Mouse (Mus musculus): Measurements from ENCODE around the gene Retsat. TPM values are rescaled to one million over a fixed set of nuclear protein-coding genes. Genes with fewer than 3 reads are reported as not detected.

The Retsat gene
- polyA plus RNA-seq, 1 experiment from 2014 or later, result 5.1 TPM

DNA sequence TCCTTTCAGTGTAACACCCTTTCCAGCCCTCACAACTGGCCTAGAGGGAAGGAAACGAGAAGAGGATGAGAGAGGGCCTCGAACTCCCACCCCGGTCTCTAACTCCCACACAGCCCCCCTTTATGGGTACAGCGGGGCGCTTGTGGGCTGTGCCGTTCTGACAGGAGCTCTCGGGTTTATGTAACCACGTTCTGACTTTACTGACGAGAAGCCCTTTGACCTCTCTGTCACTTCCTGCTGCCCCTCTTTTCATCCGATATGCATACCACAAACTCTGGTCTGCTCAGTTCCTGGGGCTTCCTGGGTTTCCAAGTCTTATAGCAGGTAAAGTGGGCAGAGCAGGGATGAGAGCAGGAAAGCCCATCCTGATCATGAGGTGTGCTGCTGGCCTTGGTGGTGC lies 36.0 kb downstream of the Retsat start:
- H3K4me3 ChIP-seq, result no peak overlapping the region
- H3K9ac ChIP-seq, result no peak overlapping the region
- H3K36me3 ChIP-seq, result peaks cover 11% of the 10 kb centered on the region
- no peaks in the 10 kb centered on the region for H3K27me3 ChIP-seq (replicated peaks)
- no peaks in the 10 kb centered on the region for H3K9me3 ChIP-seq
- no peak overlapping the region for H3K4me2 ChIP-seq (replicated peaks)
- WGBS, result 84% methylated on average over 10 of the region's 10 CpGs
- no peaks in the 10 kb centered on the region for H3K4me1 ChIP-seq
- no peak overlapping the region for H3K27ac ChIP-seq
- no peak for ATAC-seq (ENCODE audit: low FRiP score, low read depth)

DNA sequence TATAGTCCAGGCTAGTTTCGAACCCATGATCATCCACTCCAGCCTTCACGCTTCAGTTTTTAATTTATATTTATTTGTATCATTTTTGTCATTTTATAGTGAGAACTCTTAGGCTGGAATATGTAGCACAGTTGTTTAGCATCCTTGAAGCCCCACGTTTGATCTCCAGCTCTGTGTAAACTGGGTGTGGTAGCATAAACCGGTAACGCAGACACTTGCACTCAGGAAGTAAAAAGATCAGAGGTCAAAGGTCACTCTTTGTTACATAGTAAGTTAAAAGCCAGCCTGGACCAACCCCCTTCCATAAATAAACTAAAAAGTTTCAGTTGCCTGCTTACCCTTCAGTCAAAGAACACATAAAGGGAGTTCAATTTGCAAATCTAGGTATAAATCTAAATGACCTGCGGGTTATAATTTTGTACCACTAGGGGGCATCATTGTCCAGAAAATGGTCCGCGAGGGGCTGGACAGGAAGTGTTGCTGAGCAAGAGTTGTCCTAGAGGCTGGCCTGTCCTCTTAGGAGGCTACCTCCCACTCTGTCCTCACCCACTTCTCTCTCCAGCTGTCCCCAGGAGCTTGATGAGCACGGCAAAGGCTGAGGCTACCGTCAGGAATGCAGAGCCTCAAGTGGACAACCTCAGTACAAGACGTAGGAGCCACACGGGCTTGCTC lies 37.6 kb downstream of the Retsat start:
- no peaks in the 10 kb centered on the region for H3K9me3 ChIP-seq
- peaks cover 2% of the 10 kb centered on the region for H3K36me3 ChIP-seq
- ATAC-seq (ENCODE audit: low FRiP score, low read depth), result peak; percentile 78; the same call in 1 of the 2 replicates
- H3K4me3 ChIP-seq, result no peak overlapping the region
- H3K27ac ChIP-seq, result no peak overlapping the region
- no peak overlapping the region for H3K4me2 ChIP-seq (replicated peaks)
- H3K9ac ChIP-seq, result no peak overlapping the region
- no peaks in the 10 kb centered on the region for H3K4me1 ChIP-seq
- 51% methylated on average over 12 of the region's 12 CpGs for WGBS
- no peaks in the 10 kb centered on the region for H3K27me3 ChIP-seq (replicated peaks)

DNA sequence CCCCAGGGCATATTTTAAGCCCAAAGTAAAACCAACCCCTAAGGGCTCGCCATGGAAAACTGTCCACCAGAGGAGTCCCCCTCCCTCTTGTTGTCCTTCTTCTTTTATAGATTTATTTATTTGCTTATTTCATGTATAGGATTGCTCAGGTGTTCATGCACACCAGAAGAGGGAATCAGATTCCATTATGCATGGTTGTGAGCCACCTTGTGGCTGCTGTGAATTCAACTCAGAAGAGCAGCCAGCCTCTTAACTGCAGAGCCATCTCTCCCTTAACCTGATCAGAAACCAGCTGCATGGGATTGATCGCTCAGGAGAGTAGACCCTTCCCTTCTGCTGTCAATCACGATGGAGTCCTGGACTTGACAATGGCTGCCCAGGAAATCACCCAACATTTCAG lies 38.7 kb downstream of the Retsat start:
- H3K9ac ChIP-seq, result no peak overlapping the region
- H3K4me3 ChIP-seq, result no peak overlapping the region
- H3K27me3 ChIP-seq (replicated peaks), result no peaks in the 10 kb centered on the region
- no peak overlapping the region for H3K27ac ChIP-seq
- H3K4me2 ChIP-seq (replicated peaks), result no peak overlapping the region
- no peaks in the 10 kb centered on the region for H3K36me3 ChIP-seq
- no peak for ATAC-seq (ENCODE audit: low FRiP score, low read depth)
- H3K9me3 ChIP-seq, result no peaks in the 10 kb centered on the region
- no peaks in the 10 kb centered on the region for H3K4me1 ChIP-seq
- WGBS, result 87% methylated on average over 3 of the region's 3 CpGs

DNA sequence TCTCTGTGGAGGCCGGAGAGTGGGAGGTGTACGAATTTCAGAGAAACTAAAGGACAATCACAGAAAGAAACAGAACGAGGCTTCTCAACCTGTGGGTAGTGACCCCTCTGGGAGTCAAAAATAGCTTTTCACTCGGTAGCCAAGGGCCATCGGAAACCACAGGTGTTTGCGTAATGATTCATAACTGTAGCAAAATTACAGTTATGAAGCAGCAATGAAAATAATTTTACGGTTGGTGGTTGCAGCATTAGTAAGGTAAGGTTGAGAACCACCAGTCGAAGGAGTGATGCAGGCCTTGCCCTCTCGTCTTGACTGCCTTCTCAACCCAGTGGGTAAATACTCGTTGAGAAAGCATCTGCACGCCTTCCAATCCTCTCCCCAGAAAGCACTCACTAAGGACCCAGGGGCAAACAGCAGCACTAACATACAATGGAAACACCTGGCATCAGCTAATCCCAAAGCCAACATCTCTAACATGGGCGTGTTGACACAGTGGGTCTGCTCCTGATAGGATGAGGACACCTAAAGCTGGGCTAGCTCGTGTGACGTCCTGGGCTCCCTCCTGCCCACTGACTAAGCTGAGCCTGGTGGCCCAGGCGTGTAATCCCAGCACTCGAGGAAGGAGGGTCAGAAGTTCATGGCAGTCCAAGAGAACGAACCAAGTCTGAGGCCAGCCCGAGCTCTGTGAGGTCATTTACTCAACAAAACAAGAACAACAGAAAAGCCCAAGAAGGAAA lies 43.1 kb downstream of the Retsat start:
- Histone ChIP-seq H3K4me1 (no peaks in the 10 kb centered on the region), H3K4me3 (no peak overlapping the region), H3K9ac (no peak overlapping the region), H3K27ac (no peak overlapping the region), H3K36me3 (no peaks in the 10 kb centered on the region), H3K27me3 (replicated peaks) (no peaks in the 10 kb centered on the region), H3K9me3 (no peaks in the 10 kb centered on the region), H3K4me2 (replicated peaks) (no peak overlapping the region)
- WGBS, result 84% methylated on average over 18 of the region's 18 CpGs
- no peak for ATAC-seq (ENCODE audit: low FRiP score, low read depth)

DNA sequence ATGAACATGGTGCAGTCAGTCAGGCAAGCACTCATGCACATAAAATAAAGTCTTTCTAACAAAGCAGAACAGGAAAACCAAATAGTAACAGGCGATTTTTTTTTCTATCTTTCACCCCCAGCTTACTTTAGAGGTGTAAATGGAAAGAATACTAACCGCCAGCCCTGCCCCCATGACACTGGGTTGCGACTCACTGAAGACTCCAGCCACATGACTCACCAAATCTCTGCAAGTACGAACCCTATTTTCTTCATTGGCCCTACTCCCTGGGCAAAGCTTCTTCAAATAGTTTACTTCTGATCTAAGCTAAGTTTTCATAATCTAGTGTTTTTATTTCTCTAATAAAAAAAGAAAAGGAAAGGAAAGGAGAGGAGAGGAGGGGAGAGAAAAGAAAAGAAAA lies 46.3 kb downstream of the Retsat start:
- H3K4me2 ChIP-seq (replicated peaks), result no peak overlapping the region
- no peak overlapping the region for H3K9ac ChIP-seq
- H3K4me3 ChIP-seq, result no peak overlapping the region
- no peaks in the 10 kb centered on the region for H3K27me3 ChIP-seq (replicated peaks)
- no peaks in the 10 kb centered on the region for H3K36me3 ChIP-seq
- 81% methylated on average over 4 of the region's 4 CpGs for WGBS
- no peaks in the 10 kb centered on the region for H3K9me3 ChIP-seq
- no peak for ATAC-seq (ENCODE audit: low FRiP score, low read depth)
- no peaks in the 10 kb centered on the region for H3K4me1 ChIP-seq
- no peak overlapping the region for H3K27ac ChIP-seq

DNA sequence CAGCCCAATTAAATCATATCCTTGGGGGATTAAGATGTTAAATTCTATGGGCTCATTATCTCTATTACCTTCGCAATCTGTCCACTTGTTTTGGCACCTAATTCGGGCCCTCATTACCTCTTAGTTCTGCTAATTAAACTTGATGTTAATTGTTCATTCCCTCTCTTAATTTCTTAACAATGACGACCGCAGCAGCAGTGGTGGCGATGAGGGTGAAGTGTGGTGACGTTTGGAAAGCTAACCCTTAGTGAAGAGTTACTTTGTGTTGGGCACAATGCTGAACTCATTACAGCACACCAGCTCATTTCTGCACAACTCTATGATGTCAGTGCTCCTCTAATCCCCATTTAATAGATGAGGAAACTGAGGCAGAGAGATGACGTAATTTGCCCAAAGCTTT lies 47.1 kb downstream of the Retsat start:
- Histone ChIP-seq H3K4me3 (no peak overlapping the region), H3K9ac (no peak overlapping the region), H3K4me1 (no peaks in the 10 kb centered on the region), H3K36me3 (no peaks in the 10 kb centered on the region), H3K4me2 (replicated peaks) (no peak overlapping the region), H3K9me3 (no peaks in the 10 kb centered on the region), H3K27ac (no peak overlapping the region), H3K27me3 (replicated peaks) (no peaks in the 10 kb centered on the region)
- ATAC-seq (ENCODE audit: low FRiP score, low read depth), result no peak
- 75% methylated on average over 7 of the region's 7 CpGs for WGBS

DNA sequence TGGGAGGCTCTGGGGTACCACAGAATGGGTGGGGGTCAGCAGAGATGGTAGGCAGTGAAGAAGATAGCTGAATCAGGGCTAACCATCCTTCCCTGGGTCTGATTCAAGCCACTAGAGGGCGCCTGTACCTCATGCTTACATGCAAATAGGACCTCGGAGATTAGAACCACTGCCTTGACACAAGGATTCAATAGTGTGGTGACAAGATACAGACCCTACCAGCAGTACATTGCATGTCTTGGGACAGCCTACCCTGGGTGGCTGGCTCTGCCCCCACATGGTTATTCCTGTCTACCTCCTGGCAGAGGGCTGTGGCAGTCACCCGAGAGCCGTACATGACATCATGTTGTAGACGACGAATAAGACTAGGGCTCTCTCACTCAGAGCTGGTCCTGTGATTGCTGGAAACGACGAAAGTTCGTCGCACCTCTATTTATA lies 49.1 kb downstream of the Retsat start:
- no peaks in the 10 kb centered on the region for H3K36me3 ChIP-seq
- H3K9ac ChIP-seq, result no peak overlapping the region
- H3K27me3 ChIP-seq (replicated peaks), result no peaks in the 10 kb centered on the region
- peak; percentile 54 for ATAC-seq (ENCODE audit: low FRiP score, low read depth)
- H3K27ac ChIP-seq, result no peak overlapping the region
- 66% methylated on average over 10 of the region's 10 CpGs for WGBS
- no peaks in the 10 kb centered on the region for H3K4me1 ChIP-seq
- no peak overlapping the region for H3K4me2 ChIP-seq (replicated peaks)
- no peaks in the 10 kb centered on the region for H3K9me3 ChIP-seq
- no peak overlapping the region for H3K4me3 ChIP-seq

DNA sequence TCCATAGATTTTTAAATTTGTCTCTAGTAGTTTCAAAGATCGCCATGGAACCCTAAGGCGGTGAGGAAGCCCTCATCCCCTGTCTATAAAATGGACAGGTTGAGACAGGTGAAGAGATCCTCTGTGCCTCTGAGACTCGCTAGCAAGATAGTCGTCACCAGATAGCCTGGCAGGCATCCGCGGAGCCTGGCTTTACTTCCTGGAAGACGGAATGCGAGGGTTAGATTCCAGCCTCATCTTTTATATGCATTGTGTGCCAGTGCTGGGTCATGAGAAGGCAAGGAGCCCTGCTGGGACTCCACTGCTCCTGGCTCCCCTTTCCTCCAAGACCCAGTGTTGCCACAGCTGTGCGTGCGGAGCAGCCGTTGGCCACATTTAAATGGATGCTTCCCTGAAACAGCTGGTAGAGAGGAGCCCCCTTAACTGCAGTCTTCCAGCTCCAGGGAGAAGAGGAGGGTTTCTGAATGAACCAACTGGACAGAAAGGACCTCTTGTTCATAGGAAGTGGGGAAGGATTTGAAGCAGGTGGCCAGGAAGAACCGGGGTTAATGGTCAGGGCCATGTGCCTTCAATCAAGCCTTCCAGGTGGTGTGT lies 49.8 kb downstream of the Retsat start:
- no peak overlapping the region for H3K4me3 ChIP-seq
- 61% methylated on average over 12 of the region's 12 CpGs for WGBS
- H3K4me2 ChIP-seq (replicated peaks), result no peak overlapping the region
- no peak overlapping the region for H3K27ac ChIP-seq
- H3K9ac ChIP-seq, result no peak overlapping the region
- H3K36me3 ChIP-seq, result no peaks in the 10 kb centered on the region
- H3K4me1 ChIP-seq, result no peaks in the 10 kb centered on the region
- no peaks in the 10 kb centered on the region for H3K9me3 ChIP-seq
- ATAC-seq (ENCODE audit: low FRiP score, low read depth), result 0 out of 2 replicates have a peak, but pooled peaks have one; percentile 31
- H3K27me3 ChIP-seq (replicated peaks), result no peaks in the 10 kb centered on the region

DNA sequence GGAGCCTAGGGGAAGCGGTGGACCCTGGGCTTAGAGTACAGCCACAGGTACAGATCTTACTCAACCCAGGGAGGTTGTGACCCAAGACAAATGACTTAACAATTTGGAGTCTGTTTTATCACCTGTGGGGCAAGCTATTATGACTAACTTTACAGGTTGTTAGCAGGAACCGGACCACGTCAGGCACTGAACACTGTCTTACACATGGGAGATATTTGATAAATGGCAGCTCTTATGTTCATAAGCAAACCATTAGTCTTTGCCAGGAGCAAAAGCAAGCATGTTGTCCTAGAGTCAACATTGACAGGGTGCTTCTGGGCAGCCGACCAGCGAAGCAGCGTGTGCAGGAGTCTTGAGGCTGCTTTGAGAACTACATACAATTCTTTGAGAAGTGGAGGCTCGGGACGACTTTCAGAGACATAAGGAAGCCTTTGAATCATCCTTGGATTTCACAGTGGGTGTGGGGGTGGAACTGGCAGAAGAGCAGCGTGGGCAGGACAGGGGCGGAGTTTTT lies 52.1 kb downstream of the Retsat start:
- Histone ChIP-seq H3K9ac (no peak overlapping the region), H3K4me3 (no peak overlapping the region), H3K27ac (no peak overlapping the region), H3K27me3 (replicated peaks) (no peaks in the 10 kb centered on the region), H3K4me2 (replicated peaks) (no peak overlapping the region), H3K4me1 (peaks cover 6% of the 10 kb centered on the region), H3K36me3 (no peaks in the 10 kb centered on the region), H3K9me3 (no peaks in the 10 kb centered on the region)
- ATAC-seq (ENCODE audit: low FRiP score, low read depth), result no peak
- 79% methylated on average over 10 of the region's 10 CpGs for WGBS

DNA sequence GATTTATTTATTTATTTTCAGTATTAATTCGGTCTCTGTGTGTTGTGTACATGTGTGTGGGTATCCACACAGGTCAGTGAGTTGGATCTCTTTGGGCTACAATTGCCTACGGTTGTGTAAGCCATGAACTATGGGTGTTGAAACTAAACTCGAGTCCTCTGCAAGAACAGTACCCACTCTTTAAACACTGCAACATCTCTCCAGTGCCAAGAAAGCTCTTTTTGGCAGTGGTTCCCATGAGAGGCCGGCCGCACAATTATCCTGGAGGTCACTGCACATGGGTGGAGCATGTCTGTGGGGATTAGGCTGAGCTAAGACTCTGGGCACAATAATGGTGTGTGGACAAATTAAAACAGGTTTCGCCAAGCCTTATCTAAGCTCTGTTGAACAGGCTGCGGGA lies 55.1 kb downstream of the Retsat start:
- H3K4me3 ChIP-seq, result no peak overlapping the region
- no peak overlapping the region for H3K27ac ChIP-seq
- no peaks in the 10 kb centered on the region for H3K36me3 ChIP-seq
- H3K9ac ChIP-seq, result no peak overlapping the region
- 89% methylated on average over 7 of the region's 7 CpGs for WGBS
- peaks cover 14% of the 10 kb centered on the region for H3K4me1 ChIP-seq
- no peaks in the 10 kb centered on the region for H3K9me3 ChIP-seq
- H3K27me3 ChIP-seq (replicated peaks), result no peaks in the 10 kb centered on the region
- ATAC-seq (ENCODE audit: low FRiP score, low read depth), result no peak
- H3K4me2 ChIP-seq (replicated peaks), result no peak overlapping the region

DNA sequence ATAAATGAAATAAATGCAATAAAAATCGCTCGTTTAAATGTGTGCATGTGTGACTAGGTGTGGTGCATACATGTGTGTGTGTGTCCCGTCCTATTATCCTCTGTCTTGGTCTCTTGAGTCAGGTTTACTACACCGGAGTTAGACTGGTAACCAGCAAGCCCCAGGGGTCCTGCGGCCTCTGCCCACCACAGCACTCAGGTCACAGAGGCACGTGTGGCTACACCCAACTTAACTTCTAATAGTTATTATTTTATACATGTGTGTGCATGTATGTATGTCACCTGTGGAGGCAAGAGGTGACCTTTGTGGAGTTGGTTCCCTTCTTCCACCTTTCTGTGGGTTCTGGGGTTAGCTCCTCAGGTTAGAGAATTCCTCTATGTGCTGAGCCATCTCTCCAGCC lies 56.1 kb downstream of the Retsat start:
- 86% methylated on average over 6 of the region's 6 CpGs for WGBS
- Histone ChIP-seq H3K9me3 (no peaks in the 10 kb centered on the region), H3K27me3 (replicated peaks) (no peaks in the 10 kb centered on the region), H3K9ac (no peak overlapping the region), H3K4me2 (replicated peaks) (no peak overlapping the region), H3K4me1 (peaks cover 14% of the 10 kb centered on the region), H3K27ac (no peak overlapping the region), H3K4me3 (no peak overlapping the region), H3K36me3 (no peaks in the 10 kb centered on the region)
- no peak for ATAC-seq (ENCODE audit: low FRiP score, low read depth)

DNA sequence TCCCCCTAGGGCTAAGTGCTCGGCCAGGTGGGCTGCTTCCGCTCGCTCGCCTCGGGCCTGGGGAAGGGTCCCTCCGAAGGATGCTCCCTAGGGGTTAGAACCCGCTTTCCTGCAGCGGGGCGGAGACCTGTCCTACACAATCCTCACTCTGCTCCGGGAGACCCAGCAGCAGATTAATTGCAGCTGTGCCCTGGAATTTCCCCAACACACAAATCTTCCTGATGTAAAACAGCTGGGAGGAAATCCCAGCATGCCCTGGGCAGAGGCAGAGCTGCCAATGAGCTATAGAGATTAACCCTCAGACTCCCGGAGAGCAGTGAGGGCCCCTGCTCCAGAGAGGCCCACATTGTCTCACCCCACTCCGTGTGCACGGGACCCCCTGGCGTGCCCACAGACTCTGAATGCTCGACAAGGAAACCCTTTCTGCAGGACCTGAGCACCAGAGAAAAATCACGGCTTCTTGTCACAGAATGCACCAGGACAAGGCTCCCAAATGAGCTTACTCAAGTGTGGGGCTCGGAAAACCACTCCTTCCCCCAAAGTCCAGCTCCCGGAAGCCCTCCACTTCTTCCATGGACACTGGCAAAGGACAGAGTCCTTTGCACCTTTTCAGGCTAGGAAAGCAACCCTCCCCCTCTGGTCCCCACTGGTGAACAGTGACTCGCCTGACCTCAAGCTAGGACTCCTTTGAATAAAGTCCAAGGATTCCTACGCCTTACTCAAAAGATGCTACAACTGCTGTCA lies 57.2 kb downstream of the Retsat start:
- Histone ChIP-seq H3K4me2 (replicated peaks) (peak overlapping the region; percentile 49), H3K4me1 (peaks cover 14% of the 10 kb centered on the region), H3K36me3 (no peaks in the 10 kb centered on the region), H3K9me3 (no peaks in the 10 kb centered on the region), H3K27me3 (replicated peaks) (no peaks in the 10 kb centered on the region), H3K4me3 (peak overlapping the region; percentile 11; the same call in 1 of the 2 replicates), H3K9ac (peak overlapping the region; percentile 4; the same call in 1 of the 2 replicates), H3K27ac (peak overlapping the region; percentile 2; the same call in 1 of the 2 replicates)
- ATAC-seq (ENCODE audit: low FRiP score, low read depth), result peak; percentile 83
- 33% methylated on average over 20 of the region's 20 CpGs for WGBS

Measured in neural tube, embryonic 12.5 days (tissue).